Mouse (Mus musculus) thymus, adult 2 months (tissue): ENCODE results near the gene Nell1.

Source experiments
- CTCF ChIP-seq: fragments of 200-500 bp; IDR thresholded peaks from 2 replicates; pipeline ENCODE4 v1.5.1; 2012; ENCODE audit warnings: mild to moderate bottlenecking, control low read depth, low read length, moderate library complexity, borderline replicate concordance; ENCODE audit not compliant: control insufficient read depth, poor library complexity, insufficient read depth; ENCODE audit errors: extremely low read depth
- POLR2A ChIP-seq: fragments of 200-500 bp; IDR thresholded peaks from 2 replicates; pipeline ENCODE4 v1.6.1; 2012; ENCODE audit warnings: mild to moderate bottlenecking, low read length, control low read depth, moderate library complexity; ENCODE audit not compliant: control insufficient read depth, poor library complexity, insufficient read depth; ENCODE audit errors: extremely low read depth

GRCm38 (mm10) chr7:50295508-50295907 is 320.8 kb downstream of the Nell1 start:
- TF ChIP-seq CTCF (no peak), POLR2A (no peak)
